Mouse (Mus musculus) embryonic stem cell, embryonic (primary cell): ENCODE results near the gene Eng.

ENCODE experiments used
- CTCF ChIA-PET, 4 experiments: fragments of 300-600 bp in 2 of 4; fragments of 350-600 bp in 2 of 4; sonication (Branson Sonifier 250); formaldehyde crosslinking; loops; one replicate each; lab custom pipeline; 2022; ENCODE audit warnings: inconsistent platforms in 2 of 4; lab: Charles Lee
- POLR2A ChIA-PET, 4 experiments: fragments of 300-600 bp in 2 of 4; fragments of 350-600 bp in 2 of 4; sonication (Branson Sonifier 250); formaldehyde crosslinking; loops; one replicate each; lab custom pipeline; 2022; ENCODE audit warnings: antibody characterized with exemption in 4 of 4, inconsistent platforms in 1 of 4; lab: Charles Lee

Gene Eng

DNA sequence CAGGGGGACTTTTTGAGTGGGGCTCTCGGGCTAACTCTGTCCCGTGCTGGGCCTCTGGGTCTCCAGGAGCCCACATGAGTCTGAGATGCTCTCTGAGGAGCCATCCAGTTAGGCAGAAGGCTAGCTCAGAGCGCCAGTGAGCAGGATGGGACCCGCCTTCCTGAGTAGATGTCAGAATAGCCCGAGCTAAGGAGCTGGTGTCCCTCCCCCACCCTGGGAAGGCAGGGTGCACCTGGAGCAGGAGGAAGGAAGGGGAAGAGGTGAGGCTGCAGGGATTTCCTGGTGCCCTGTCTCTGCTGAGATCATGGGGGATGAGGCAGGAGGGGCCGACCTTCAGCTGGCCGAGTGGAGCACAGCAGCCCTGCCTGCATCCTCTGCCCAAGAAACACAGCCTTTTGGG, 82.1 kb downstream of the Eng start:
- POLR2A ChIA-PET, result interaction anchor here in 3 of 4 experiments (0.7 to 9.6 kb wide), 29 partner anchors 12 to 403 kb away, joined by 3 to 214 read pairs (median 5); partner anchors contain the start of genes 6330409D20Rik (in 2 of the 3), Cdk9 (in 2 of the 3), Eng (in 1 of the 3) and Fpgs (in 1 of the 3)
- CTCF ChIA-PET, result interaction anchor here (0.6 to 4.0 kb wide), 17 partner anchors 13 to 184 kb away, joined by 3 to 35 read pairs (median 5); partner anchors contain the start of genes Tor2a (in 2 of the 4) and 6330409D20Rik (in 1 of the 4)

GRCm38 (mm10) chr2:32729547-32729946, 83.2 kb downstream of the Eng start:
- CTCF ChIA-PET, result interaction anchor here in 2 of 4 experiments (0.8 to 2.6 kb wide), 3 partner anchors 36 to 129 kb away, joined by 3 to 7 read pairs (median 3); no protein-coding TSS in a partner anchor
- POLR2A ChIA-PET, result interaction anchor here in 2 of 4 experiments (1.0 to 9.6 kb wide), 7 partner anchors 13 to 155 kb away, joined by 3 to 214 read pairs (median 5); partner anchors contain the start of genes Cdk9 (in 2 of the 2), 6330409D20Rik (in 1 of the 2) and Tor2a (in 1 of the 2)

DNA sequence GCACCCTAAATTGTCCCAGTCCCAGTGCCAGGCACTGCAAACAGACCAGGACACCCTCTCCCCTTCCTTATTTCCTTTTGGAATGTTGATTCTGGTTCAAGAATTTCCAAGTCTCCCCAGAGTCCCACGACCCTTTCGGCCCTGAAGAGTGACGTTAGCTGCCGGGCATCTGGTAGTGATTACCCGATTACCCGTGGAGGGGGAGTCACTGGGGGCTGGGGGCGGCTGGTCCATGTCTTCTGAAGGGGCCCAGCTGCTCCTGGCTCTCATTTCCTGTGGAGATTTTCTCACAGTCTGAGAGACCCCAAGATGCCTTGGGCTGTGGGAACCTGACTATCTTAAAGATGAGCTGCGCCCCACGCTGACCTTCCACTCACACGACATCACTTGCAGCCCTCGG, 84.5 kb downstream of the Eng start:
- ChIA-PET CTCF (interaction anchor here in 1 of 4 experiments (1.0 kb wide), 1 partner anchor 17 kb away, joined by 3 read pairs; no protein-coding TSS in a partner anchor), POLR2A (interaction anchor here in 2 of 4 experiments (0.5 to 9.6 kb wide), 7 partner anchors 11 to 170 kb away, joined by 3 to 118 read pairs (median 3); partner anchors contain the start of genes 6330409D20Rik (in 1 of the 2) and Cdk9 (in 1 of the 2))

DNA sequence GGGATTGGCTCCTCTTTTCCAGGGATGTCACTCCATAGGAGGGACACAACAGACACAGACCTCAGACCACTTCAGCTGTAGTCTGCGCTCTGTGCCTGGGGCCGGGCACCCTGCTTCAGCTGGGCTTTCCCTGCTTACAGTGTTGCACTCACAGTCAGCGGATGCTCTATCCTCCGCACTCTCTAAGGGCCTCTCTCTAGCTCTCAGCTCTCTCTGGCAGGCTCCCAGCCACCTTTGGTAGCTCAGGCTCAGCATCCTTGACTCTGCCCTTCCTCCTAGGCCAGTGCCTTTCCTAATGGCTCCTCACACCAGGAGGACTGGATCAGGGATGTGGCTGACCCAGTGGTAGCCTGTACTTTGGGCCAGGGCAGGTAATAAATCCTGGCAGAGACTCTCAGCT, 85.5 kb downstream of the Eng start:
- CTCF ChIA-PET, result interaction anchor here in 2 of 4 experiments (1.0 to 1.6 kb wide), 2 partner anchors 18 to 25 kb away, joined by 3 to 5 read pairs; partner anchors contain the start of gene Tor2a (in 1 of the 2)
- POLR2A ChIA-PET, result interaction anchor here in 2 of 4 experiments (0.6 to 9.6 kb wide), 10 partner anchors 10 to 43 kb away, joined by 3 to 118 read pairs (median 4); partner anchors contain the start of genes 6330409D20Rik (in 1 of the 2), Cdk9 (in 1 of the 2) and Tor2a (in 1 of the 2)
